In the genomic region with DNA sequence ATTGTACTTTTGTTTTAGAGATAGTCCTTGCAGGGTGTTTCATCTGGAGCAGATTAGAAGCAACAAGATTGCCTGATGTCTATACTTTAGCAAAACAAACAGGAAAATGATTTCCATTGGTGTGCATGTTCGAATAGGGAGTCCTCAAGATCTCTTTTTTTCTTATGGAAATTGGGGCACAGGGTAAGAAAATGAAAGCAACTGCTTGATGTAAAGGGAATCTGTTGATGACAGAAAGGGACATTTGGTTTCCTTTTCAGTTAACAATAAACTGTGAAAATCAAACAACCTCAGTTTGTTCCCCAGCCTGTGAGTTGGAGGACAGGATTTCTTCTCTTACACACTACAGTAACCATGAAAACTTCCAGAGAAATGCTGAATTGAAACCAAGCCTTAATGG, we compare ENCODE assay signal across 21 mouse cellular contexts. TPM values are rescaled to one million over a fixed set of nuclear protein-coding genes. Genes with fewer than 3 reads are reported as not detected.
DNase-seq lines count a peak whose midpoint lies in the region; ATAC-seq and TF ChIP-seq lines count a peak whose summit lies in the region.
"Had no signal": no experiment of that assay in that cellular context is flagged by ENCODE, and none has a peak within 500 bp of the region (broad histone marks: within the 10 kb centered on the region; RNA-seq: fewer than 3 reads in every experiment).

No protein-coding gene starts in this region.

- peak overlapping the region; percentile 77 for H3K27ac ChIP-seq in layer of hippocampus, adult 2 months
- peak overlapping the region; percentile 39; the same call in 1 of the 2 replicates for H3K27ac ChIP-seq in forebrain, embryonic 14.5 days (ENCODE audit: low read depth, low read length)
- H3K27ac ChIP-seq in hindbrain, embryonic 13.5 days, result peak overlapping the region; percentile 52
- peak overlapping the region; percentile 35 for H3K27ac ChIP-seq in midbrain, embryonic 13.5 days
- H3K27ac ChIP-seq: kidney, embryonic 15.5 days; liver, embryonic 12.5 days; stomach, embryonic 15.5 days had no signal

- 17% methylated on average over 1 of the region's 1 CpGs for WGBS in forebrain, embryonic 14.5 days
- WGBS in hindbrain, embryonic 13.5 days, result 37% methylated on average over 1 of the region's 1 CpGs
- 21% methylated on average over 1 of the region's 1 CpGs for WGBS in midbrain, embryonic 13.5 days

- H3K4me2 ChIP-seq in forebrain, embryonic 14.5 days (ENCODE audit: low read length), result no peak overlapping the region
- H3K4me2 ChIP-seq in hindbrain, embryonic 13.5 days, result no peak overlapping the region
- no peak overlapping the region for H3K4me2 ChIP-seq in midbrain, embryonic 13.5 days (replicated peaks)
- H3K4me2 ChIP-seq: kidney, embryonic 15.5 days; liver, embryonic 12.5 days; stomach, embryonic 15.5 days had no signal

- ATAC-seq in forebrain, embryonic 14.5 days, result 0 out of 2 replicates have a peak, but pooled peaks have one; percentile 13
- no peak for ATAC-seq in hindbrain, embryonic 13.5 days (ENCODE audit: low FRiP score)
- peak; percentile 17; the same call in 1 of the 2 replicates for ATAC-seq in midbrain, embryonic 13.5 days
- ATAC-seq: intestine, embryonic 16.5 days; liver, embryonic 12.5 days had no signal

- H3K36me3 ChIP-seq in forebrain, embryonic 14.5 days (ENCODE audit: control insufficient read depth, insufficient read depth, low read length), result no peaks in the 10 kb centered on the region
- no peaks in the 10 kb centered on the region for H3K36me3 ChIP-seq in hindbrain, embryonic 13.5 days
- no peaks in the 10 kb centered on the region for H3K36me3 ChIP-seq in midbrain, embryonic 13.5 days
- H3K36me3 ChIP-seq: kidney, embryonic 15.5 days; liver, embryonic 12.5 days; stomach, embryonic 15.5 days had no signal

- peaks cover 9% of the 10 kb centered on the region for H3K4me1 ChIP-seq in forebrain, embryonic 14.5 days (ENCODE audit: control insufficient read depth, insufficient read depth, low read length)
- peaks cover 5% of the 10 kb centered on the region; the same call in 1 of the 2 replicates for H3K4me1 ChIP-seq in hindbrain, embryonic 13.5 days (replicated peaks)
- peaks cover 8% of the 10 kb centered on the region for H3K4me1 ChIP-seq in midbrain, embryonic 13.5 days (replicated peaks)
- H3K4me1 ChIP-seq: kidney, embryonic 15.5 days; liver, embryonic 12.5 days; stomach, embryonic 15.5 days had no signal

- H3K4me3 ChIP-seq in layer of hippocampus, adult 2 months, result no peak overlapping the region
- no peak overlapping the region for H3K4me3 ChIP-seq in forebrain, embryonic 14.5 days (ENCODE audit: low read depth, low read length)
- H3K4me3 ChIP-seq in hindbrain, embryonic 13.5 days, result no peak overlapping the region
- H3K4me3 ChIP-seq in midbrain, embryonic 13.5 days (replicated peaks), result no peak overlapping the region
- H3K4me3 ChIP-seq: kidney, embryonic 15.5 days; liver, embryonic 12.5 days; megakaryocyte, embryonic 14.5 days; myocyte; stomach, embryonic 15.5 days had no signal

- no peak for DNase-seq in layer of hippocampus, adult 2 months (ENCODE audit: low spot score in 2 of 2)
- DNase-seq in layer of hippocampus, adult 9-11 months, result no peak
- no peak for DNase-seq in forebrain, embryonic 14.5 days (ENCODE audit: low spot score)
- DNase-seq in liver, result no peak
- no peak for DNase-seq in heart, postnatal 4 days
- DNase-seq in left cerebral cortex, adult 8-10 months (ENCODE audit: low spot score in 2 of 2), result no peak
- DNase-seq: adrenal gland, postnatal 25 days; cerebellum, adult 8-10 months; heart, adult 18-20 months; heart, postnatal 36 days; lung, adult 2 months; right cerebral cortex, postnatal 25 days had no signal

- H3K9ac ChIP-seq in forebrain, embryonic 14.5 days (ENCODE audit: low read length), result no peak overlapping the region
- no peak overlapping the region for H3K9ac ChIP-seq in hindbrain, embryonic 13.5 days
- no peak overlapping the region for H3K9ac ChIP-seq in midbrain, embryonic 13.5 days (replicated peaks)
- H3K9ac ChIP-seq: kidney, embryonic 15.5 days; liver, embryonic 12.5 days; stomach, embryonic 15.5 days had no signal

- TF ChIP-seq CTCF in layer of hippocampus, adult 2 months (conservative IDR thresholded peaks at IDR 0.05), result no peak

- H3K9me3 ChIP-seq in forebrain, embryonic 14.5 days (replicated peaks; ENCODE audit: control insufficient read depth, low read length), result no peaks in the 10 kb centered on the region
- no peaks in the 10 kb centered on the region for H3K9me3 ChIP-seq in hindbrain, embryonic 13.5 days
- H3K9me3 ChIP-seq in midbrain, embryonic 13.5 days, result no peaks in the 10 kb centered on the region
- H3K9me3 ChIP-seq: G1E; kidney, embryonic 15.5 days; liver, embryonic 12.5 days; megakaryocyte, embryonic 14.5 days; stomach, embryonic 15.5 days had no signal

- H3K27me3 ChIP-seq in forebrain, embryonic 14.5 days (replicated peaks; ENCODE audit: control insufficient read depth, insufficient read depth, low read length), result no peaks in the 10 kb centered on the region
- H3K27me3 ChIP-seq in hindbrain, embryonic 13.5 days, result no peaks in the 10 kb centered on the region
- H3K27me3 ChIP-seq in midbrain, embryonic 13.5 days, result no peaks in the 10 kb centered on the region
- H3K27me3 ChIP-seq: kidney, embryonic 15.5 days; liver, embryonic 12.5 days; megakaryocyte, embryonic 14.5 days; stomach, embryonic 15.5 days had no signal

RNA-seq across cellular contexts. Expression of a gene that starts 47.4 kb away (rescaled TPM):
- 100 to 1,000 TPM; 220 to 223 TPM for total RNA-seq in layer of hippocampus, adult 2 months (2021)
- polyA plus RNA-seq in forebrain, embryonic 14.5 days (2014; fragmentation: Nextera tagmentation; extraction: Ambion mirVana), result 97.9 and 120 TPM in 2 replicates
- polyA plus RNA-seq in hindbrain, embryonic 13.5 days (2015; fragmentation: Nextera tagmentation; extraction: Ambion mirVana), result 110 and 119 TPM in 2 replicates
- polyA plus RNA-seq in midbrain, embryonic 13.5 days (2015; fragmentation: Nextera tagmentation; extraction: Ambion mirVana), result 94.8 and 121 TPM in 2 replicates
- 10 to 100 TPM; 57.3 to 58.4 TPM for total RNA-seq in heart, postnatal 4 days (2021)
- 100 to 1,000 TPM; 239 to 271 (median 254) TPM for total RNA-seq in left cerebral cortex, adult 8-10 months (2022)

RNA-seq across cellular contexts. Expression of a gene that starts 53.9 kb away (rescaled TPM):
- total RNA-seq in layer of hippocampus, adult 2 months (2021), result 10 to 100 TPM; 53.7 to 53.8 TPM
- 36.6 and 38.1 TPM in 2 replicates for polyA plus RNA-seq in forebrain, embryonic 14.5 days (2014; fragmentation: Nextera tagmentation; extraction: Ambion mirVana)
- 41.5 and 43.5 TPM in 2 replicates for polyA plus RNA-seq in hindbrain, embryonic 13.5 days (2015; fragmentation: Nextera tagmentation; extraction: Ambion mirVana)
- 40.8 and 43.5 TPM in 2 replicates for polyA plus RNA-seq in midbrain, embryonic 13.5 days (2015; fragmentation: Nextera tagmentation; extraction: Ambion mirVana)
- total RNA-seq in heart, postnatal 4 days (2021), result 10 to 100 TPM; 13.9 to 16.7 TPM
- 10 to 100 TPM; 51.8 to 55.5 (median 55.0) TPM for total RNA-seq in left cerebral cortex, adult 8-10 months (2022)
